Comparison of ENCODE assay signal across 9 mouse cellular contexts in the genomic region with DNA sequence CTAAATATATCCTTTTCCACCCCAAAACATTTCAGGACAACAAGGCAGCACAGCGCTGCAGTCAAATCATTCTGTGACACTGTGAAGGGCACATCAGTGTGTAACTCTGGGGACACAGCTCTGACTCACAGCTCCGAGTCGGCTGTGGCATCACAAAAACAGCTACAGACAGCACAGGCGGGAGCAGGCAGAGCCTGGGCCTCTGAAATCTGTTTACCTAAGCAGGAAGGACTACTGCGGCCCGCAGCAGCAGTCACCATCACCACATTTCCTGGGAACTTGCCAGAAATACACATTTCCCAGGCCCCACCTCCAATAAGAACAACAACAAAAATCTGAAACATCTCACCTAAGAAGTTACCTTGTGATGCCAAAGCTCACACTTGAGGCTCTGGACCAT. TPM values are rescaled to one million over a fixed set of nuclear protein-coding genes. Genes with fewer than 3 reads are reported as not detected.
DNase-seq lines count a peak whose midpoint lies in the region; ATAC-seq and TF ChIP-seq lines count a peak whose summit lies in the region.
"Had no signal": no experiment of that assay in that cellular context is flagged by ENCODE, and none has a peak within 500 bp of the region (broad histone marks: within the 10 kb centered on the region; RNA-seq: fewer than 3 reads in every experiment).

No protein-coding gene starts in this region.

- H3K27ac ChIP-seq in heart, adult 2 months = peak overlapping the region; percentile 40
- H3K27ac ChIP-seq in midbrain, embryonic 10.5 days (replicated peaks) = 0 out of 2 replicates have a peak overlapping the region, but pooled peaks have one; percentile 4
- H3K27ac ChIP-seq in midbrain, embryonic 11.5 days (ENCODE audit: low read depth, low read length) = no peak overlapping the region
- 0 out of 2 replicates have a peak overlapping the region, but pooled peaks have one; percentile 14 for H3K27ac ChIP-seq in heart, embryonic 16.5 days (ENCODE audit: low read length)
- H3K27ac ChIP-seq in stomach, embryonic 14.5 days (ENCODE audit: low read length) = no peak overlapping the region

- H3K79me2 ChIP-seq in heart, adult 2 months (replicated peaks; ENCODE audit: control insufficient read depth, insufficient read depth, low read length) = peaks cover 11% of the 10 kb centered on the region

- H3K4me2 ChIP-seq in midbrain, embryonic 11.5 days = no peak overlapping the region
- no peak overlapping the region for H3K4me2 ChIP-seq in heart, embryonic 16.5 days (ENCODE audit: low read depth, low read length)
- no peak overlapping the region for H3K4me2 ChIP-seq in stomach, embryonic 14.5 days (replicated peaks; ENCODE audit: low read depth, low read length)

- peaks cover 45% of the 10 kb centered on the region for H3K4me1 ChIP-seq in heart, adult 2 months (ENCODE audit: control insufficient read depth, insufficient read depth, low read length)
- H3K4me1 ChIP-seq in midbrain, embryonic 10.5 days = peaks cover 78% of the 10 kb centered on the region
- peaks cover 16% of the 10 kb centered on the region for H3K4me1 ChIP-seq in midbrain, embryonic 11.5 days (ENCODE audit: control insufficient read depth, insufficient read depth, low read length)
- H3K4me1 ChIP-seq in heart, embryonic 16.5 days (ENCODE audit: control insufficient read depth, insufficient read depth, low read length) = peaks cover 73% of the 10 kb centered on the region
- peaks cover 59% of the 10 kb centered on the region for H3K4me1 ChIP-seq in stomach, embryonic 14.5 days (ENCODE audit: control insufficient read depth, insufficient read depth, low read length)

- no peak overlapping the region for H3K4me3 ChIP-seq in heart, adult 2 months
- no peak overlapping the region for H3K4me3 ChIP-seq in midbrain, embryonic 10.5 days
- no peak overlapping the region for H3K4me3 ChIP-seq in midbrain, embryonic 11.5 days (ENCODE audit: low read depth, low read length)
- H3K4me3 ChIP-seq in heart, embryonic 16.5 days (ENCODE audit: low read length) = no peak overlapping the region
- H3K4me3 ChIP-seq in stomach, embryonic 14.5 days (ENCODE audit: low read depth, low read length) = no peak overlapping the region

- H3K27me3 ChIP-seq in heart, adult 2 months (ENCODE audit: control insufficient read depth, insufficient read depth, low read length) = no peaks in the 10 kb centered on the region
- H3K27me3 ChIP-seq in midbrain, embryonic 10.5 days (ENCODE audit: low read depth, poor library complexity, severe bottlenecking) = no peaks in the 10 kb centered on the region
- H3K27me3 ChIP-seq in midbrain, embryonic 11.5 days (ENCODE audit: control insufficient read depth, insufficient read depth, low read length) = no peaks in the 10 kb centered on the region
- no peaks in the 10 kb centered on the region for H3K27me3 ChIP-seq in heart, embryonic 16.5 days (ENCODE audit: control insufficient read depth, insufficient read depth, low read length)
- H3K27me3 ChIP-seq in stomach, embryonic 14.5 days (ENCODE audit: control insufficient read depth, insufficient read depth, low read length) = no peaks in the 10 kb centered on the region

- H3K9me3 ChIP-seq in midbrain, embryonic 10.5 days (replicated peaks) = no peaks in the 10 kb centered on the region
- H3K9me3 ChIP-seq in midbrain, embryonic 11.5 days (ENCODE audit: control insufficient read depth, low read length) = no peaks in the 10 kb centered on the region
- no peaks in the 10 kb centered on the region for H3K9me3 ChIP-seq in heart, embryonic 16.5 days (replicated peaks; ENCODE audit: control insufficient read depth, low read length)
- H3K9me3 ChIP-seq in stomach, embryonic 14.5 days (ENCODE audit: control insufficient read depth, low read depth, low read length) = no peaks in the 10 kb centered on the region

- H3K36me3 ChIP-seq in heart, adult 2 months (ENCODE audit: control insufficient read depth, insufficient read depth, low read length) = peaks cover 11% of the 10 kb centered on the region
- peaks cover 8% of the 10 kb centered on the region for H3K36me3 ChIP-seq in midbrain, embryonic 10.5 days
- no peaks in the 10 kb centered on the region for H3K36me3 ChIP-seq in midbrain, embryonic 11.5 days (ENCODE audit: control insufficient read depth, insufficient read depth, low read length)
- H3K36me3 ChIP-seq in heart, embryonic 16.5 days (ENCODE audit: control insufficient read depth, insufficient read depth) = no peaks in the 10 kb centered on the region
- no peaks in the 10 kb centered on the region for H3K36me3 ChIP-seq in stomach, embryonic 14.5 days (ENCODE audit: control insufficient read depth, insufficient read depth, low read length)

- H3K9ac ChIP-seq in heart, adult 2 months (ENCODE audit: low read depth, low read length) = no peak overlapping the region
- no peak overlapping the region for H3K9ac ChIP-seq in midbrain, embryonic 11.5 days (ENCODE audit: low read length)
- H3K9ac ChIP-seq in heart, embryonic 16.5 days (ENCODE audit: low read length) = peak overlapping the region; percentile 42
- H3K9ac ChIP-seq in stomach, embryonic 14.5 days (replicated peaks; ENCODE audit: low read depth, low read length) = no peak overlapping the region

- DNase-seq in heart, adult 2 months = peak in 1 of 2 experiments; percentile 32
- DNase-seq in heart, postnatal 4 days = no peak
- DNase-seq in midbrain, embryonic 10.5 days (ENCODE audit: low spot score) = no peak
- no peak for DNase-seq in midbrain, embryonic 11.5 days (ENCODE audit: low spot score, missing footprints)
- no peak for DNase-seq in cerebellum, adult 11 months
- DNase-seq in testis, postnatal 14 days (ENCODE audit: low spot score) = no peak
- DNase-seq: cerebellum, adult 9-10 months had no signal

- 13% methylated on average over 6 of the region's 6 CpGs for WGBS in heart, adult 2 months
- 68% methylated on average over 6 of the region's 6 CpGs for WGBS in midbrain, embryonic 10.5 days
- WGBS in midbrain, embryonic 11.5 days = 65% methylated on average over 6 of the region's 6 CpGs
- WGBS in heart, embryonic 16.5 days = 18% methylated on average over 6 of the region's 6 CpGs
- 15% methylated on average over 6 of the region's 6 CpGs for WGBS in stomach, embryonic 14.5 days

- no peak for TF ChIP-seq EP300 in heart, adult 2 months (IDR thresholded peaks at IDR 0.05; ENCODE audit: insufficient read depth, low read depth, low read length)

- no peak for ATAC-seq in midbrain, embryonic 11.5 days (ENCODE audit: low FRiP score)
- no peak for ATAC-seq in heart, embryonic 16.5 days (replicated peaks; ENCODE audit: extremely low read depth, insufficient read depth, low FRiP score)
- 0 out of 2 replicates have a peak, but pooled peaks have one; percentile 42 for ATAC-seq in stomach, embryonic 14.5 days (ENCODE audit: insufficient number of reproducible peaks, insufficient read depth, low FRiP score, low read depth)

- TF ChIP-seq CTCF in heart, adult 2 months (IDR thresholded peaks at IDR 0.05) = no peak

- no peak for TF ChIP-seq POLR2A in heart, adult 2 months (IDR thresholded peaks at IDR 0.05; ENCODE audit: insufficient read depth, low read depth, low read length)

- intact Hi-C loops in heart, adult 2 months (cut with DNase I) = no loop called here

RNA-seq across cellular contexts. Expression of gene Ski, which starts 24.7 kb away (rescaled TPM):
- 10 to 100 TPM; 56.7 to 56.8 TPM for total RNA-seq in heart, adult 2 months (2021)
- polyA plus RNA-seq in heart, adult 2 months (2012; rRNA removed) = 34.9 and 46.0 TPM in 2 replicates
- total RNA-seq in heart, postnatal 4 days (2021) = 10 to 100 TPM; 93.8 to 98.1 TPM
- polyA plus RNA-seq in midbrain, embryonic 10.5 days (2016; fragmentation: Nextera tagmentation; extraction: Ambion mirVana) = 8.9 and 10.1 TPM in 2 replicates
- polyA plus RNA-seq in midbrain, embryonic 11.5 days (2014; fragmentation: Nextera tagmentation; extraction: Ambion mirVana) = 12.7 and 13.6 TPM in 2 replicates
- polyA plus RNA-seq in heart, embryonic 16.5 days (2015; fragmentation: Nextera tagmentation; extraction: Ambion mirVana) = 12.1 and 12.3 TPM in 2 replicates
- 29.6 and 32.0 TPM in 2 replicates for polyA plus RNA-seq in stomach, embryonic 14.5 days (2014; fragmentation: Nextera tagmentation; extraction: Ambion mirVana)

RNA-seq across cellular contexts. Expression of gene Faap20, which starts 51.9 kb away (rescaled TPM):
- total RNA-seq in heart, adult 2 months (2021) = 10 to 100 TPM; 14.4 to 16.7 TPM
- polyA plus RNA-seq in heart, adult 2 months (2012; rRNA removed) = 26.7 and 30.3 TPM in 2 replicates
- total RNA-seq in heart, postnatal 4 days (2021) = 10 to 100 TPM; 31.7 to 31.9 TPM
- 118 and 120 TPM in 2 replicates for polyA plus RNA-seq in midbrain, embryonic 10.5 days (2016; fragmentation: Nextera tagmentation; extraction: Ambion mirVana)
- 101 and 110 TPM in 2 replicates for polyA plus RNA-seq in midbrain, embryonic 11.5 days (2014; fragmentation: Nextera tagmentation; extraction: Ambion mirVana)
- 68.4 and 73.8 TPM in 2 replicates for polyA plus RNA-seq in heart, embryonic 16.5 days (2015; fragmentation: Nextera tagmentation; extraction: Ambion mirVana)
- 63.2 and 65.0 TPM in 2 replicates for polyA plus RNA-seq in stomach, embryonic 14.5 days (2014; fragmentation: Nextera tagmentation; extraction: Ambion mirVana)

Comparison
In these comparisons a context has a peak if more than half of its experiments do, and no peak if none do; other contexts are left out.
1. H3K27ac ChIP-seq: peak in heart, adult 2 months (single experiment), midbrain, embryonic 10.5 days (single experiment) and heart, embryonic 16.5 days (single experiment); none in midbrain, embryonic 11.5 days (single experiment) and stomach, embryonic 14.5 days (single experiment).